Comparison of ENCODE assay signal across 8 mouse cellular contexts in genomic region chr11:117991502-117992470, GRCm38 (mm10). TPM values are rescaled to one million over a fixed set of nuclear protein-coding genes. Genes with fewer than 3 reads are reported as not detected.
DNase-seq lines count a peak whose midpoint lies in the region; TF ChIP-seq lines count a peak whose summit lies in the region.

No protein-coding gene starts in this region.

- no peaks in the 10 kb centered on the region for H3K27me3 ChIP-seq in limb, embryonic 10.5 days (ENCODE audit: low read depth, poor library complexity, severe bottlenecking)

- no peak overlapping the region for H3K4me3 ChIP-seq in layer of hippocampus, adult 2 months
- no peak overlapping the region for H3K4me3 ChIP-seq in limb, embryonic 10.5 days

- no peak for DNase-seq in layer of hippocampus, adult 2 months (ENCODE audit: low spot score in 2 of 2)
- no peak for DNase-seq in layer of hippocampus, postnatal 10 days (ENCODE audit: low spot score in 2 of 2)
- peak; percentile 16 for DNase-seq in T-cell, adult 2 months (ENCODE audit: low spot score)
- DNase-seq in limb, embryonic 10.5 days (ENCODE audit: low spot score) = no peak
- peak; percentile 64 to 77 for DNase-seq in natural killer cell, adult 2 months (ENCODE audit: low spot score in 2 of 2)
- no peak for DNase-seq in testis, postnatal 10 days (ENCODE audit: low spot score)
- DNase-seq in thymus, postnatal 25 days = no peak
- no peak for DNase-seq in gastrocnemius, postnatal 25 days

- TF ChIP-seq CTCF in layer of hippocampus, adult 2 months (conservative IDR thresholded peaks at IDR 0.05) = no peak

- 71% methylated on average over 9 of the region's 9 CpGs for WGBS in limb, embryonic 10.5 days

- no peaks in the 10 kb centered on the region for H3K9me3 ChIP-seq in limb, embryonic 10.5 days (replicated peaks)

- H3K27ac ChIP-seq in layer of hippocampus, adult 2 months = peak overlapping the region; percentile 5; the same call in 1 of the 2 replicates
- 0 out of 2 replicates have a peak overlapping the region, but pooled peaks have one; percentile 14 for H3K27ac ChIP-seq in limb, embryonic 10.5 days

- H3K4me1 ChIP-seq in limb, embryonic 10.5 days = peaks cover 67% of the 10 kb centered on the region

- 0 out of 2 replicates have a peak, but pooled peaks cover 3% of the 10 kb centered on the region for H3K36me3 ChIP-seq in limb, embryonic 10.5 days

RNA-seq across cellular contexts. Expression of gene Pgs1, which starts 5.7 kb away (rescaled TPM):
- 10 to 100 TPM; 76.2 to 81.3 TPM for total RNA-seq in layer of hippocampus, adult 2 months (2021)
- total RNA-seq in layer of hippocampus, postnatal 10 days (2021) = 10 to 100 TPM; 59.2 to 59.6 TPM
- polyA plus RNA-seq in limb, embryonic 10.5 days (2016; fragmentation: Nextera tagmentation; extraction: Ambion mirVana) = 47.1 and 47.4 TPM in 2 replicates
- total RNA-seq in gastrocnemius, postnatal 25 days (2021) = 10 to 100 TPM; 18.4 to 18.6 TPM

RNA-seq across cellular contexts. Expression of gene Socs3, which starts 21.9 kb away (rescaled TPM):
- 1 to 10 TPM in 1 of 2 experiments, under 1 TPM in 1; 0.92 to 1.3 TPM for total RNA-seq in layer of hippocampus, adult 2 months (2021)
- total RNA-seq in layer of hippocampus, postnatal 10 days (2021) = 1 to 10 TPM; 2.3 to 2.8 TPM
- 11.2 and 13.2 TPM in 2 replicates for polyA plus RNA-seq in limb, embryonic 10.5 days (2016; fragmentation: Nextera tagmentation; extraction: Ambion mirVana)
- 1 to 10 TPM; 4.4 to 6.1 TPM for total RNA-seq in gastrocnemius, postnatal 25 days (2021)

Comparison
In these comparisons a context has a peak if more than half of its experiments do, and no peak if none do; other contexts are left out.
1. DNase-seq: peak in T-cell, adult 2 months (single experiment) and natural killer cell, adult 2 months (2 of 2); none in layer of hippocampus, adult 2 months (0 of 2), layer of hippocampus, postnatal 10 days (0 of 2), limb, embryonic 10.5 days (single experiment), testis, postnatal 10 days (single experiment), thymus, postnatal 25 days (single experiment) and gastrocnemius, postnatal 25 days (single experiment).